Mouse (Mus musculus) embryonic fibroblast, embryonic 13.5 days (primary cell): Measurements from ENCODE around the gene Surf2.

Source experiments
- CTCF ChIP-seq: IDR thresholded peaks from 2 replicates; pipeline ENCODE4 v1.5.1; 2011; ENCODE audit warnings: mild to moderate bottlenecking, control low read depth, low read length, moderate library complexity, borderline replicate concordance; ENCODE audit not compliant: insufficient read depth
- POLR2A ChIP-seq: IDR thresholded peaks from 2 replicates; pipeline ENCODE4 v1.6.1; 2011; ENCODE audit warnings: low read depth, mild to moderate bottlenecking, control low read depth, low read length, moderate library complexity

DNA sequence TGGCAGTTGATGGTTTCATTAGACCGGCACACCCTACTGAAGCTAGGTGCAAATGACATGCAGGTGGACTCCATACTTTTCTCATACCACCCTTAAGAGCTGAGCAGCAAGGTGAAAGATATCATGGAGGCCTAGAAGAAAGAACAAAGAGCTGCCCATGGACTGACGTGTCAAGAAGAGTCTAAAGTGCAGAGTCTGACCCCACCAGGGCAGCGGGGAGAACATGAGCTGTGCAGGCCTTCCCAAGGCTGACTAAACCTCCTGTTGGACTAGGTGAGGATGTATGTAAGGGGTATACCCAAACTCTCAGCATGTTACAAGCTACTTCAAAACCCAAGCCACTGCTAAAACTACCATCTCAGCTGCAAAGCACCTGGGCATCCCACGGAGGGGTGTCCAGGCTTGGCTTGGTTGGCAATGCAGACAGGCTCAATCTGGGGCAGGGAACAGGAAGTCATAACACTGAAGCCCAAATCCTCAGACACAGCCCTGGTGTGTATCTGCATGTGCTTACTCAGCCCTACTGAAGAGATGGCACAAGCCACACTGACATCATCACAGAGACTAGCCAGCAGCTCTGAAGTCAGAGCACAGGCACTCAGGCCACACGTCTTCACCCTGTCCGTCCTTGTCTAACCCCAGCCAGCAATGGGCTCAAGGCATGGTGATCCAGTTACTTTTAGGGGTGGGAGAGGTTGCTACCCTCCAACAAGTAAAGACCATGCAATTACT lies 11.7 kb downstream of the Surf2 start:
- TF ChIP-seq CTCF, result no peak
- no peak for TF ChIP-seq POLR2A
